Mouse (Mus musculus) WW6 (cell line): ENCODE data around the gene Lsr.

Experiments used
- DNase-seq: peaks from one replicate; pipeline ENCODE4 v3.0.0-alpha.2; 2013; ENCODE audit warnings: low read depth, low spot score

The Lsr gene

GRCm38 (mm10) chr7:30973251-30973500 lies at the start of gene Lsr:
TSS of gene Lsr (minus strand) at chr7:30973464.
- DNase-seq: no peak

GRCm38 (mm10) chr7:31017104-31017901 lies 44.0 kb upstream of the Lsr start:
- no peak for DNase-seq

GRCm38 (mm10) chr7:31012971-31013370 lies 39.7 kb upstream of the Lsr start:
- no peak for DNase-seq

GRCm38 (mm10) chr7:31008889-31009288 lies 35.6 kb upstream of the Lsr start:
- DNase-seq: no peak

- DNase-seq: no peak
Observed at GRCm38 (mm10) chr7:31008175-31008574, 34.9 kb upstream of the Lsr start.

- DNase-seq: no peak
Observed at GRCm38 (mm10) chr7:31007775-31008174, 34.5 kb upstream of the Lsr start.

- DNase-seq: no peak
Observed at GRCm38 (mm10) chr7:31002650-31003049, 29.4 kb upstream of the Lsr start.

- DNase-seq: no peak
Observed at GRCm38 (mm10) chr7:31000505-31001020, 27.3 kb upstream of the Lsr start.

- no peak for DNase-seq
Observed at GRCm38 (mm10) chr7:30996491-30996890, 23.2 kb upstream of the Lsr start.

GRCm38 (mm10) chr7:30993986-30994385 lies 20.7 kb upstream of the Lsr start:
- no peak for DNase-seq

- DNase-seq: no peak
Observed at GRCm38 (mm10) chr7:30992148-30992547, 18.9 kb upstream of the Lsr start.

- DNase-seq: no peak
Observed at GRCm38 (mm10) chr7:30988519-30989162, 15.4 kb upstream of the Lsr start.

GRCm38 (mm10) chr7:30985357-30985756 lies 12.1 kb upstream of the Lsr start:
- no peak for DNase-seq

GRCm38 (mm10) chr7:30981703-30982102 lies 8.4 kb upstream of the Lsr start:
- DNase-seq: no peak

GRCm38 (mm10) chr7:30973501-30974289 lies 431 bp upstream of the Lsr start, which contains the start of gene Fam187b:
TSS of gene Fam187b (plus strand) at chr7:30973790.
- peak; percentile 78 for DNase-seq

- no peak for DNase-seq
Observed at GRCm38 (mm10) chr7:30972426-30973250, 626 bp downstream of the Lsr start.

GRCm38 (mm10) chr7:30971901-30972300 lies 1.4 kb downstream of the Lsr start:
- no peak for DNase-seq

- DNase-seq: no peak
Observed at GRCm38 (mm10) chr7:30969174-30969573, 4.1 kb downstream of the Lsr start.

- DNase-seq: no peak
Observed at GRCm38 (mm10) chr7:30968611-30969010, 4.7 kb downstream of the Lsr start.

GRCm38 (mm10) chr7:30966657-30967056 lies 6.6 kb downstream of the Lsr start:
- no peak for DNase-seq

- no peak for DNase-seq
Observed at GRCm38 (mm10) chr7:30965677-30966076, 7.6 kb downstream of the Lsr start.
